Mouse (Mus musculus): Measurements from ENCODE around the gene Ssr3.

DNA sequence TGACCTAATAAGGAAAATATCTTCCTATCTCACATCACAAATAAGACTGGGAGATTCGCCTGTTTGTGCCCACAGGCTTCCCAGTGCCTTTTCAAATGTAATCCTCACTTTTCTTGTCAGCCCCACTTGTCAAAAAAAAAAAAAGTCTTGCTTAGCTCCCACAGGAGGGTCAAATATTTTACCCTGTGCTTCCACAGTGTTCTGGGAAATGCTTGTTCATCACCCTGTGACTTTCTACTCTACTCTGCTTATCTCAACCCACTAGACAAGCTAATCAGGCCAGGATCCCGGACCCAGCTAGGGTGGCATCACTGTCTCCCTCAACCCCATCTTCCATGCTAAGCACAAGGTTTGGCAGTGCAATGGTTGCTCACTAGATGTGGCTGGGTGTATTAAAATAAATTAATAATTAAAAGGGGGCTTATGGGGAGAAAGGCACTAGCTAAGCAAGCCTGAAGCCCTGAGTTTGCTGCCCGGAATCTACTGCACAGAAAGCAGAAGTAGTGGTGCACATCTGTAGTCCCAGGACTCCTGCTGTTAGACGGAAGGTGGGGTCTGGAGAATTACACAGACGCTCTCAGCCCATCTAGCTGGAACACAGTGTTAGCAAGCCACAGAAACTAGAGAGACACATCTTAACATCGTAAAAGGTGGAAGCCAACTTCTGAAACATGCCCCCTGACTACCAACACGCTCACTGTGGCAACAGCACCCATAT, 46.2 kb upstream of the Ssr3 start:
- TF ChIP-seq CTCF (IDR thresholded peaks at IDR 0.05; ENCODE audit: insufficient read depth, low read length) (no peak), POLR2A (IDR thresholded peaks at IDR 0.05; ENCODE audit: borderline replicate concordance, extremely low read depth, low read depth, low read length) (no peak)

All from lung, adult 2 months (tissue).